Mouse (Mus musculus) liver, adult 2 months (tissue): Measurements from ENCODE around the gene Nme6. TPM values are rescaled to one million over a fixed set of nuclear protein-coding genes. Genes with fewer than 3 reads are reported as not detected.

Source experiments
- DNase-seq: peaks from one replicate; pipeline ENCODE4 v3.0.0-alpha.2; 2011; ENCODE audit warnings: low read depth, low spot score; ENCODE audit errors: extremely low read depth
- H3K27ac ChIP-seq: fragments of 200-500 bp; replicated peaks from 2 replicates; pipeline ENCODE4 v1.5.1; 2012; ENCODE audit warnings: low read depth, mild to moderate bottlenecking, control low read depth, inconsistent platforms, low read length; ENCODE audit not compliant: insufficient read depth
- H3K27me3 ChIP-seq: fragments of 200-500 bp; 2 replicates; pipeline ENCODE4 v1.6.1; 2012; ENCODE audit warnings: mild to moderate bottlenecking, moderate library complexity, low read length, inconsistent platforms; ENCODE audit not compliant: control insufficient read depth, insufficient read depth
- H3K36me3 ChIP-seq: fragments of 200-500 bp; 2 replicates; pipeline ENCODE4 v1.6.1; 2012; ENCODE audit warnings: low read length, inconsistent platforms; ENCODE audit not compliant: control insufficient read depth, insufficient read depth
- H3K4me1 ChIP-seq: fragments of 200-500 bp; 2 replicates; pipeline ENCODE4 v1.6.1; 2011; ENCODE audit warnings: low read length; ENCODE audit not compliant: control insufficient read depth, insufficient read depth
- H3K4me3 ChIP-seq: fragments of 200-500 bp; 2 replicates; pipeline ENCODE4 v1.5.1; 2011; ENCODE audit warnings: low read depth, mild to moderate bottlenecking, control low read depth, low read length, moderate library complexity; ENCODE audit not compliant: insufficient read depth
- H3K79me2 ChIP-seq: fragments of 200-500 bp; 2 replicates; pipeline ENCODE4 v1.6.1; 2012; ENCODE audit warnings: inconsistent platforms, mild to moderate bottlenecking, low read length, moderate library complexity; ENCODE audit not compliant: control insufficient read depth, insufficient read depth
- H3K9ac ChIP-seq: fragments of 200-500 bp; 2 replicates; pipeline ENCODE4 v1.6.1; 2012; ENCODE audit warnings: low read depth, mild to moderate bottlenecking, control low read depth, inconsistent platforms, low read length
- CTCF ChIP-seq: fragments of 200-500 bp; IDR thresholded peaks from 2 replicates; pipeline ENCODE4 v1.5.1; 2011; ENCODE audit warnings: low read depth, low read length, control low read depth
- POLR2A ChIP-seq: fragments of 200-500 bp; IDR thresholded peaks from 2 replicates; pipeline ENCODE4 v1.6.1; 2011; ENCODE audit warnings: low read length, control low read depth; ENCODE audit not compliant: insufficient read depth; ENCODE audit errors: extremely low read depth
- WGBS: fragments of 180-500 bp; shearing (Covaris S2); methylation state at CpG from one replicate; pipeline ENCODE4 v1.1.7; 2018; 5-methylcytosine and 5-hydroxymethylcytosine counted together
- polyA plus RNA-seq: library from polyadenylated mRNA; depleted of rRNA; stranded (reverse); fragments of >200 nt; gene quantifications from 2 replicates; pipeline ENCODE4 v1.2.3, GENCODE M21; 2012
- total RNA-seq: library from RNA; depleted of rRNA; stranded (reverse); fragments of >200 nt; gene quantifications from 2 replicates; pipeline ENCODE4 v1.2.3, GENCODE M21; 2014

The Nme6 gene
- total and polyA plus RNA-seq, 2 experiments: 27.6 to 44.5 TPM

DNA sequence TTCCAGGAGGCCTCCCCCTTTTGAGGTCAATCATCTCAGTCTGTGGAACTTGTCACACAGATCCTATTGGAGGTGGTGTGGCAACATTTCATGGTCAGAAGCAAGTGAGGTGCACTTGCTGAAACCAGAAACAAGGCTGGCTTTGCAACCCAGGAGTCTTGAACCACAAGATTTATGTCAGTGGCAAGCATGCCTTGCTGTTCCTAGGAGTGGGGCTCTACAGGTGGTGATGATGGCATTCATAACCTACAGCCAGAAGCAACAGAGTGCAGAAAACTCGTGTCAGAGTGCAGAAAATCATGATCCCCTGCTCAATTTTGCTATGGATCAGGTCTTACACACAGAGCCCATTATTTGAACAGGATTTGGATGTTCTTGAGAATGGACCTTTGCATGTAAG lies 26.3 kb upstream of the Nme6 start:
- H3K4me1 ChIP-seq: no peaks in the 10 kb centered on the region
- no peak for DNase-seq

DNA sequence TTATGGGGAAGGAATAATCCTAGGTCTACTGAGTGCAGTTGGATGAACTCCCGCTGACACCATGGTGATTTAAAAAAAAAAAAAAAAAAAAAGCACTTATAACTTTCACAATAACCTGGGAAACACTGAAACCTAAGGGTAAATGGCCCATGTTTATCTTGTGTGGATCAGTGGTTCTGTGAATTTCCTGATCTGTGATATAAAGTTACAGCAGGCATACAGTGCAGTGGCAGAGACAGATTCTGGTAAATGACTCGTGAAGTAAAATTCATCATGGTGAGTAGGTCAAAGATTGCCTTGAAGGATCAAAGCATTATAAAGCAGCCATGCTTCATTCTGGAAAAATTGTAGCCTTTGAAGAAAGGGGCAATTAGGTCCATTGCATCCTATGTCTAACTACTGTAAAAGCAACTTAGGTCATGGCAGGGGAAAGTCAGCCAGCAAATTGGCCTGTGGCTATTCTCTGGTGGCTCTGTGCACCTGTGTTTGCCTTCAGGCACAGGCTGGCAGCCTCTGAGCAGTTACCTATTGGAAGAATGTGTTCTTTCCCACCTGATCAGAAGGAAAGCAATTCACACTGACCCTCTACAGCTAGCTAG lies 25.8 kb upstream of the Nme6 start:
- Histone ChIP-seq H3K27ac (no peak overlapping the region), H3K4me1 (no peaks in the 10 kb centered on the region), H3K36me3 (no peaks in the 10 kb centered on the region), H3K79me2 (no peaks in the 10 kb centered on the region), H3K4me3 (no peak overlapping the region), H3K9ac (no peak overlapping the region), H3K27me3 (no peaks in the 10 kb centered on the region)
- 85% methylated on average over 2 of the region's 2 CpGs for WGBS
- no peak for DNase-seq
- TF ChIP-seq CTCF: no peak
- no peak for TF ChIP-seq POLR2A

More for the DNA sequence above, 26.3 kb upstream of the Nme6 start:
- TF ChIP-seq CTCF (no peak), POLR2A (no peak)
- WGBS: 59% methylated on average over 1 of the region's 1 CpGs
- Histone ChIP-seq H3K79me2 (no peaks in the 10 kb centered on the region), H3K36me3 (no peaks in the 10 kb centered on the region), H3K9ac (no peak overlapping the region), H3K4me3 (no peak overlapping the region), H3K27me3 (no peaks in the 10 kb centered on the region), H3K27ac (no peak overlapping the region)

GRCm38 (mm10) chr9:109807898-109808297 lies 24.7 kb upstream of the Nme6 start:
- no peak for DNase-seq

DNA sequence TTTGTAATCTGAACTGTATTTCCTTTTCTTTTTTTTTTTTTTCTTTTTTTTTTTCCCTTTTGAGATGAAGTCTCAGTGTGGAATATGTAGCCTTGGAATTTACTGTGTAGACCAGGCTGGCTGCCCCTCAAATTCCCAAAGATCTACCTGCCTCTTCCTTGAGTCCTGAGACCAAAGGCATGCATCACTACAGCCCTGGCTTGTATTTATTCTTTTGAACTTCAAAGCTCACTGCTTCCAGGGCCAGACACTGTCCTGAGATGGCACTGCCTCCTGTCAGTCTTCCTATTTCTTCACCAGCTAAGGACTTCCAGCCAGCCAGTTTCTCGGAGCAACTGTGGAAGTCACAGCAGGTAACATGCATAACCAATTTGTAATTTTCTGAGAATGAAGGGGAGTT lies 20.6 kb upstream of the Nme6 start, which contains the start of gene Spink8:
TSS of gene Spink8 (plus strand) at position 301 of the 400 bp plus-strand sequence.
- no peak within 1 kb of the TSS for H3K4me3 ChIP-seq
- H3K36me3 ChIP-seq: no peaks in the 10 kb centered on the region
- DNase-seq: no peak
- H3K27me3 ChIP-seq: no peaks in the 10 kb centered on the region
- no peaks in the 10 kb centered on the region for H3K4me1 ChIP-seq
- no peaks in the 10 kb centered on the region for H3K79me2 ChIP-seq
- WGBS: 85% methylated on average over 1 of the region's 1 CpGs
- no peak within 1 kb of the TSS for H3K27ac ChIP-seq
- H3K9ac ChIP-seq: no peak within 1 kb of the TSS
- no peak for TF ChIP-seq CTCF
- TF ChIP-seq POLR2A: no peak

More at GRCm38 (mm10) chr9:109807898-109808297, 24.7 kb upstream of the Nme6 start:
- Histone ChIP-seq H3K4me1 (no peaks in the 10 kb centered on the region), H3K27ac (no peak overlapping the region), H3K9ac (no peak overlapping the region), H3K4me3 (no peak overlapping the region), H3K36me3 (no peaks in the 10 kb centered on the region), H3K79me2 (no peaks in the 10 kb centered on the region), H3K27me3 (no peaks in the 10 kb centered on the region)
- TF ChIP-seq POLR2A (no peak), CTCF (no peak)
- 16% methylated on average over 3 of the region's 3 CpGs for WGBS

DNA sequence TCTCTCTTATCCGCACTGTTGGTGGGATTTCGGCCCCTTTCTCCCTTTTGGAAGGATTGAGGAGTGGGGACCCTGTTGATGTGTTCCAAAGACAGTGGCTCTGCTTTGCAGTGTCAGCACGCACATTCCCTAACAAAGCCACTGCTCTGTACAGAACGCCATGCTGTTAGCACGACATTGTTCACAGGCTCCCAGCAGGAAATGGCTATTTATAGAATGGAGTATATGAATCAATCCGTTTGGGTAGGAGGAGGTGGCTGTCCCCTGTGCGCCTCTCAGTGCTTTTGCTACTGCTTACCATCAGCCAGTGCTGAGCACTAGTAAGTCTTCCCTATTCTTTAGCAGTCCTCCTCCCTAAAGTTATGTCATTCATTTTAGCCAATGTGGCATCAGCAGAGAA lies 19.1 kb upstream of the Nme6 start:
- DNase-seq: no peak
- no peaks in the 10 kb centered on the region for H3K4me1 ChIP-seq
- no peaks in the 10 kb centered on the region for H3K36me3 ChIP-seq
- no peaks in the 10 kb centered on the region for H3K79me2 ChIP-seq
- no peak overlapping the region for H3K27ac ChIP-seq
- H3K4me3 ChIP-seq: no peak overlapping the region
- TF ChIP-seq CTCF (no peak), POLR2A (no peak)
- no peak overlapping the region for H3K9ac ChIP-seq
- WGBS: 66% methylated on average over 7 of the region's 7 CpGs
- no peaks in the 10 kb centered on the region for H3K27me3 ChIP-seq

DNA sequence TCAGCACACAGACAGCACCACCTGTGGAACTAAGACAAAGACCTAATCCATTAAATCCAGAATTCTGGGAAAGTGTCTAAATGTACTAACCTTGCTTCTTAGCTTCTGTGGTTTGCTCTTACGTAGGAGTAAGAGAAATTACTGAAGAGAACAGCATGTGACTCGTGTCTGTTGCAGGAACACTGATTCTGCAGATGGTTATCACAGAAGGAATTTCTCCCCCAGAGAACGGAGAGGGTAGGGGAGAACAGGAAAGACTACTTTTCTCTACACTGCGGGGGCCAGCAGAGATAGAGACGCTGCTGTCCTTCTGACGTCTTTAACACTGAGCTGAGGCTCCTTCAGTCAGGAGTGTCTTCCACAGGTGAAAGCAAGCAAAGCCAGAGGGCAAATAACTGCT lies 16.2 kb upstream of the Nme6 start:
- Histone ChIP-seq H3K4me1 (no peaks in the 10 kb centered on the region), H3K4me3 (no peak overlapping the region), H3K27me3 (no peaks in the 10 kb centered on the region), H3K36me3 (no peaks in the 10 kb centered on the region), H3K9ac (no peak overlapping the region), H3K27ac (no peak overlapping the region), H3K79me2 (no peaks in the 10 kb centered on the region)
- no peak for DNase-seq
- TF ChIP-seq CTCF (no peak), POLR2A (no peak)
- WGBS: 33% methylated on average over 6 of the region's 6 CpGs
